Mouse (Mus musculus) Muller cell, postnatal 12 days (primary cell): ENCODE data around the gene Atp1b2.

Experiments used
- DNase-seq: peaks from one replicate; pipeline ENCODE4 v3.0.0-alpha.2; 2015; ENCODE audit errors: inconsistent ontology term

Gene Atp1b2

DNA sequence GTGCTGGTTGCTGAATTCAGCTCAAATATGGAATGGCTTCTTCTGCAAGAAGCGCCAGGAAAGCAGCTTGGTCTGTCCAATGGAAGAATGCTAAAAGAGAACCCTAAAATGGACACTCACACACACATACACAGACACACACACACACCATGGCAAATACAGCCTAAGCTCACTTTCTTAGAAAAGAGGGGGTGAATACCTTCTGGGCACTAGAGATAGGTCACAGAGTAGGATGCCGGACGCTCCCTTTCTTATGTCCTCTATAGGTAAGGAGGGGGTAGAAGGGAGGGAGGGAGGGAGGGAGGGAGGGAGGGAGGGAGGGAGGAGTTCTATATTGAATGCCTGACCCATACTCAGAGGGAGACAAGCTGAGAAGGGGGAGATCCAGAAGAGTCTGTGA lies 2.8 kb upstream of the Atp1b2 start:
- no peak for DNase-seq

DNA sequence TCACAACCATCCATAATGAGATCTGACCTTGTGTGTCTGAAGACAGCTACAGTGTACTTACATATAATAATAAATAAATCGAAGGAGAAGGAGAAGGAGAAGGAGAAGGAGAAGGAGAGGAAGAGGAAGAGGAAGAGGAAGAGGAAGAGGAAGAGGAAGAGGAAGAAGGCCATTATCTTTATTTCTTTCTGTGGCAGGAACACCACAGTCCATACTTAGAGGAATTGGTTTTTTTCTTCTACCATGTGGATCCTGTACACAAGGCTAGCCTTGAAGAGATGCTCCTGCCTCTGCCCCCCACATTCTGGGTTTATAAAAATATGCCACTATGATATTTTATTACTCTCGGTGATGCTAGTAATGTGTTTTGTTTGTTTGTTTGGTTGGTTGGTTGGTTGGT lies 1.1 kb upstream of the Atp1b2 start:
- no peak for DNase-seq

DNA sequence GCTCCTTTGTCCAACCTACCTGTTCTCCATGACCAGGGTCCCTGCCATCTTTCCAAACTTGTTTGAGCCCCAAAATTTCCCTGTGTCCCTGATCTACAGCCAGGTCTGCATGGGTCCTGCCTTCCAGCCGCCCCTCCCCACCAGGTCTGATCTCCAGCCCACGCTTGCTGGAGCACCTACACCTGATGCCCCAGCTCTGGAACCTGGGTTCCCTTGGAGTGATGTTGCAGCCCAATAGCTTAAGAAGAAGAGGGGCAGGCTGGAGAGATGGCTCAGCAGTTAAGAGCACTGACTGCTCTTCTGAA lies 701 bp upstream of the Atp1b2 start:
- no peak for DNase-seq

DNA sequence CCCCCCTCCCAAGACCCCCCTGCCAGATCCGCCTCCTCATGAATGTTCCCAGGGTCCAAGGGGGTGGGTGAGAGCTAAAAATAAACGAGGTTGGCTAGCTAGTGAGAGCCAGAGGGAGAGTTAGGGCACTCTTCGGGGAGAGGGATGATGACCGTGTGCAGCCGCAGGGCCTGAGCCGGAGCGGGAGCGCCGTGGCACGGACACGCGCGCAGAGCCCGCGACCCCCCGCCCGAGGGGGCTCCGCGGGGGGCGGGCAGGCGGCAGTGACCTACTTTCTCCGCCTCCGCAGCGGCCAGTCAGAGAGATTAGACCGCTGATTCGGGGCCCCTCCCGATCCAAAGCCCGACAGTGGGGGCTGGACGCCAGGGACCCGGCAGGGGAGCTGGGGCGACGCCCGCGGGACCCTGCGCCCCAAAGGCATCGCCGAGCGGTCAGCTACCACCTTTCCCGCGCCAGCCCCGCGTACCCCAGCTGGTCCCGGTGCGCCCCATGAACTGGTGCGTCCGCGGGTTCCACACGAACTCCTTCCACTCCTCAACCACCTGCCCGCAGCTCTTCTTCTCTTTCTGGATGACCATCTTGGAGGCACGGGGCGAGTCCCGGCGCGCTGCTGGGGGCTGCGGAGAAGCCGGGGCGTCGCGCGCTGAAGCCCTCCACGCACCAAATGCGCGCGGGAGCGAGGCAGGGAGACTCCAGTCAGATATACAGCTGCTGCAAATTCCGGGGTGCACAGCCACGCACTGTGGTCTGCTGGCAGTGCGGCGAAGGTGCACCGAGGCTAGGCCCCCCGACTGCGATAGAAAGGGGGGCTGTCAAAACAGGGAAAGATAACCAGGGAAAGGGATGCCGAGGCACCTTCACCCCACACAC lies 712 bp downstream of the Atp1b2 start:
- peak; percentile 43 for DNase-seq

DNA sequence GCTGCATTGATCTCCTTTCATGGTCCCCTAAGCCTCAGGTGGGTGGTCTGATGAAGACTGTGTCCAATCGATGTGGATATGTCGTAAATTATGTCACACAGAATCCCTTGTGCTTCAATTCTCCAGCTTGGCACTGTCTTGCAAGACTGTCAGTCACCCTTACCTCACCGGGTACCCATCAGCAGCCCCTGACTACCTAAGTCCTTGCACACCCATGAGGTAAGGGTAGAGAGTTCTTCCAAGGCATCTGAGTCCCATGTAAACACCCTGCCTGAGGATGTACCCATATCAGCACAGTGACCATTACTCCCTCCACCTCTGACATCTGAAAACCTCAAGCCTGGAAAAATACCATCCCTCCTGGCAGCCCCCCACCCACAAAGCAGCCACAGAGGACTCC lies 1.4 kb downstream of the Atp1b2 start:
- DNase-seq, result no peak

DNA sequence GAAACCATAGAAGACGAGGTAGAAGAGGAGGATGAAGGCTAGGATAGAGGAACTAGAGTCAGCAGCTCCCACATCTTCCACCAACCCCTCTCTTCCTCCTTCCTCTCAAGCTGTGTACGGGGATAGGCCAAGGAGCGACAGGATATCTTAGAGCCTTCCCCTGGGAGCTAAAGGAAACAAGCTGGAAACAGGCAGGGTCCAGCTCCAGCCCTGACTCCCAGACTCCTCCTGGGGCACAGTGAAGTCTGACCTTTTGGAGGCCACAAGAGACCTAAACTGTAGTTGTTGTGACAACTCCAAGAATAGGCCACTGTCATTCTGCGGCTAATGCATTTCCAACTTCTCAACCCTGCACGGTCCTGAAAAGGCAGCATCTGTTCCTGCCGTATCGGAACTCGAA lies 2.2 kb downstream of the Atp1b2 start:
- DNase-seq, result no peak

DNA sequence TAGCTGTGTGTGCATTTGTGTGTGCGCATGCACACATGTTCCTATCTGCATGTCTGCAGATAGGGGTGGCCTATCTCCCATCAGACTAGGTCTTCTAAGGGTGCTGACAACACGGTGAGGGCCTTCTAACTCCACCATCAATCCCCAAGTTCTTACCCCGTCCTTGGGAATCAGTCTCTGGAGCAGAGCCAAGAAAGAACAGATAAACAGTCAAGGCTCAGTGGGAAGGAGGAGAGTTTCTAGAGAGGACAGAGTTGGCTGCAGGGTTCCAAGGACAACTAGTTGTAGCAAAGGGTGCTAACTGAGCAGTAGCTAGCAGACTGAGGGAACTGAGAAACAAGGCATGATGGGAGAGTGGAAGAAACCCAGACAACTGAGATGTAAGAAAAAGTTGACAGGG lies 4.0 kb downstream of the Atp1b2 start:
- DNase-seq, result no peak

DNA sequence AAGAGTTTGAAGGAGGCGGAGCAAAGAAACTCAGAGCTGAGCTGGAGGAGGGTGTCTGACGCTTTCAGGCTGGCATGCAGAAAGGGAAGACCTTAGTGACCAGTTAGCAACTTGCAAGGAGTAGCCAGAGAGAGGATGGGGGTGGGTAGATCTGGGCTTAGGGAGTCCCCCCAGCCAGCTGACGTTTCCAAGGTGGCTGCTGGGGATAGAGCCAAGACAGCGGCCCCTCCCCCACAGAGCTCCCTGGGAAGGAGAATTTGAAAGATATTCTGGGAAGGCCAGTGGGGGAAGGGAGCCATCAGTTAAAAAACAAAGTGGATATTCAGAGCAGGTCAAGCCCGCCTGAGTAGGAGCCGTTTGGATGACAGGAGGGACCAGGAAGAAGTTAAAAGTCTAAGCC lies 5.6 kb downstream of the Atp1b2 start:
- peak; percentile 31 for DNase-seq

DNA sequence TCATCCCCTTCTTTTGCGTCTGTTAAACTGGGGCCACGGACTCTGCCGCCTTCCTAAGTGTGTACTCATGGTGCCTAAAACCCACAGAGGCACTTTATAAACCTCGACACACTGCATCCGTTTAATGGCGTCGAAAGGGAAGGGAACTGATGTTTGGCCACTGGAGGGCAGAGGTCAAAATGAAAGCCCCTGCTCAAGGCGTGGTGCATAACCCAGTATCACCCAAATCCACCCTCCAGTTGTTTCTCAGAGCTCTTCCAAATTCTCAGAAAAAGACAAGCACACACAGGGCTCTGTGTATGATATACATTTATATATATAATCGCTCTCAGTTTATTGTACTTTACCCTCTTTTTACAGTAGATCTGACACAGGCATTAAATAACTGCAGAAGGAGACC lies 6.3 kb downstream of the Atp1b2 start:
- DNase-seq, result no peak

DNA sequence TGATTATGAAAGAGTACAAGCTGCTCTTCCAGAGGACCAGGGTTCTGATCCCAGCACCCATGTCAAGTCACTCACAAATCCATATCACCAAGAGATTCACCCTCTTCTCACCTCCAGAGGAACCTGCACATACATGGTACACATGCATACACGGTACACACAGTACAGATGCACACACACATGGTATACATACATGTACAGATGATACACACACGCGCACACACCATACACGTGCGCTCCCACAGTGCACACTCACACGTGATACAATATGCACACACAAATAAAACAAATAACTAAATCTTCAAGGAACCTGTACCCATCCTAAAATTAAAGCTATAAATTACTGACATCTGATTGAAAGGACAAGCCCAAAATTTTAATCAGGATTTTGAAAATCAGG lies 10.9 kb downstream of the Atp1b2 start:
- no peak for DNase-seq

DNA sequence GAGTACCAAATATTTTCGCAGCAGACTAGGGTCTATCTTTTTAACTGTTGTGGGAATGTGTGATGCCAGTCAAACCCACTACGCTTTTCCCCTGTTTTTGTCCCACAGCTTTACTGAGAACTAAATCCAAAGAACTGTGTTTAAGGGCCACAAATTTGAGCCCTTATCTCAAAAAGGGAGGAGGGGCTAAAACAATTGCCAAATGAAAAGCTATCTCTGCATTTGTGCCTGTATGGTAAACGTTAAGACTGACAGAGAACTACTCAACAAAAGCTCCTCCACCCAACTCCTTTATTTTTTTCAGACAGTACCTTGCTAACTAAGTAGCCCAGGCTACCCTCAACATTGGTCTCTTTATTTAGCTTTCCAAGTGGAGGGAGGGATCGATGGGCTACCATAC lies 12.9 kb downstream of the Atp1b2 start:
- DNase-seq, result no peak

DNA sequence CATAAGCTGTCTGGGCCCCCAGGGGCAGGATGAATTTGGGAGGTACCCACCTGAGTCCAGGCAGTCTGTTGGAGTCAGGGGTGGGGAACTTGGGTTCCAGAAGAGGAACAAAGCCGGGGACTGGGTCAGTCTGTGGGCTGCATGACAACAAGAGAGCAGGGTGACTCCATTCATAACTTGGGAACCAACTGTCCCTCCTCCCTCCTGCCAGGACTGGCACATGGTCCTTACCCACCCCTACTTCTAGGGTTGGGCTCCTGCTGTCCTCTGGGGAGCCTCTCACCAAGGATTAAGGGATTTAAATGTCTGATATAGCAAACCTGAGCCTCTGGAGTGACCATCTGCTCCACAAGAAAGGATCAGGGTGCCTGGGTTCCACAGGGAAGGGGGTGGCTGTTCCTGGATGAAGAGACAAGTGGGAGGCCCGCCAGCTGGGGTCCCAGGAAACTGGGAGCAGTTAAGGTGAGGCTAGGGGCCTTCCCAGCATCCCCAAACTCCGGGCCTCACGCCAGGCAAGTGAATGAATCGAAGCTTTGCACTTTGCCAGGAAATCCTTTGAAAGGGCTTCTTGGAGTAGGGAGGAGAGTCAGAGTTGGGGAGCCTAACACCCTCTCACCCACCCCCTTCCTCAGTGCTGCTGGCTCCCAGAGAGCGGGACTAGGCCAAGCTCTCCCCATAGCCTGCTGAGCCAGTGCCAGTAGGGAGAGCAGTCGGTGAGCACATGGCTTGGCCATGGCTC lies 13.7 kb downstream of the Atp1b2 start:
- DNase-seq, result peak; percentile 30

DNA sequence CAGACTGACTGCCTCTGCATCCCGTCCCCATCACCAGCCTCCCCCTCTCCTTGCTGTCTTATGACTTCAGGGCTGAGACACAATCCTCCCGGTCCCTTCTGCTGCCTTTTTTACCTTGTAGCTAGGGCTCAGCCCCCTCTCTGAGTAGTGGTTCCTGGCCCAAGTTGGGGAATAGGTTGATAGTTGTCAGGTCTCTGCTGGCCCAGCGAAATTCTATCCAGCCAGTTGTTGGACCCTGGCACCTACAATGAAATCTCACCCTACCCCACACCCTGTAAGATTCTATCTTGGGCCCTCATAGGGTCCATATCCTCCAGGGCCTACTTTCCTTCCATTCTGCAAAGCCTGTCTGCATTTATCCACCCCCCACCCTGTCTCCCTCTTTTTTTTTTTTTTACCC lies 14.3 kb downstream of the Atp1b2 start:
- DNase-seq, result no peak

DNA sequence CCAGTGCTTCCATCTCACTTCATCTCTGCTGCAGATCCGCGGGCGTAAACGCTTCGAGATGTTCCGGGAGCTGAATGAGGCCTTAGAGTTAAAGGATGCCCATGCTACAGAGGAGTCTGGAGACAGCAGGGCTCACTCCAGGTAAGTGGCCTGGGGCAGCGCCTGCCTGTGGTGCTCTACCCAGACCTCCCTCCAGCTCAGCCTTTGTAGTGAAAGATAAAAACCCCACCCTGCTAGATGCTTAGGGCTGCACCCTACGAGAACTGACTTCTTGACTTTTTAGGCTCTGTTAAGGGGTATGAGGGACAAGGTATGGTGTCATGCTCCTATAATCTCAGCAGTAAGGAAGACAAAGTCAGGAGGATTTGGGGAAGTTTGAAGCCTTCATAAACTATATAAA lies 15.1 kb downstream of the Atp1b2 start:
- no peak for DNase-seq

DNA sequence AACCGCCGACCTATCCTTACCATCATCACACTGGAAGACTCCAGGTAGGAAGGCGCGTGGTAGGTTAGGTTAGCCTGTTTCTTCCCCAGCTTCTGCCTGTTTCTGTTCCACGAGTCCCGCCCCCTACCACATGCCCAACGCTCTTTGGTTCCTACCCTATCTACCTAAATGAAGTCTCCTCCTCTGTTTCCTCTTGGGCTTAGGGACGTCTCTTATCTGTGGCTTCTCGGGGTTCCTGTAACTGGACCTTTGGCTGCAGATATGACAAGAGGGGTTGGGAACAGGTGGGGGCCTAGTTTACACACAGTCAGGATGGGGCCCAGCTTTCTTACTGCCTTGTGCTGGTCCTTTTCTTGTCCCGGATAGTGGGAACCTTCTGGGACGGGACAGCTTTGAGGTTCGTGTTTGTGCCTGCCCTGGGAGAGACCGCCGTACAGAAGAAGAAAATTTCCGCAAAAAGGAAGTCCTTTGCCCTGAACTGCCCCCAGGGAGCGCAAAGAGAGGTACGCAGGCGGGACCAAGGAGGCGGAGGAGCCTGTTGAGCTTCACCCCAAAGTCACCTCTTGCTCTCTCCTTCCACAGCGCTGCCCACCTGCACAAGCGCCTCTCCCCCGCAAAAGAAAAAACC lies 16.4 kb downstream of the Atp1b2 start:
- no peak for DNase-seq

DNA sequence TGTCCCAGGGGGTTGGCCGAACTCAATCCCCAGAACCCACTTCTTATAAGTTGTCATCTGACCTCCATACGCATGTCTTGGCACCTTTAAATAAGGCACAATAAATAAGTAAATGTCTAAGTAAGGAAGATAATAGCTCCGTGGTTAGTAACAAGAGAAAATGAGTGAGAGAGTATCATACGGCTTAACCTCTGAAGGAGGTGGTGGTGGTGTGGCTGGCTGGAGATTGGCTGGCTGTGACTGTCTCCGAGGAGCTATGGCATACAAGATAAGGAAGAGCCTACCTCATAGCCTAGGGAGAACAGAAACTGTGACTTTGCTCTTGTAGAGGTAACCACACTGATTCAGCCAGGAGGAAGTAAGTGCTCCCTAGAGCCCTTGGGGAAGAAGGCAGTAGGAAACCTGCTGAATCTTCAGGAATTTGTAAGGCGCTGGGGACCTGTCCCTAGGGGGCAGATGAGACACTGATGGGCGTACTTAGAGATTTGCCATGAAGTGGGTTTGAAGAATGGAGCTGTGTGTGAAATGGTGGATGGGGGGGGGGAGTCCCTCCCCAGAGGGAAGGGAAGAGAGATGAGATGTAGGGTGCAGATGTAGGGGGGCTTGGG lies 19.9 kb downstream of the Atp1b2 start:
- no peak for DNase-seq

DNA sequence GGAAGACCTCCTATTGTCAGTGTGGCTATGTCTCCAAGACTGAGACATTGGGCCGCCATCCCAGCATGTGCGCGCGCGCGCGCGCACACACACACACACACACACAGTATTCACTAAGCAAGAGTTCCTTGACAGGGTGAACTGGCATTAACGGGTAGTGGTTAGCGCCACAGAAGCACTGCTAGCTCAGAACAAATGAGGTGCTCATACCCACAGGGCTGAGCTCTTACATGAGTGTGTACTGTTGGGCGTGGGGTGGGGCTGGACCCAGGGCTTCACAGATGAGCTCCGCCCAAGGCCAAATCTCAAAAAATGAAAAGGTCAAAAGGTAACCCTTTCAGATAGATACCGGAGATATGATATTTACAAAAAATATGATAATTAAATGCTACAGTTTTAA lies 20.8 kb downstream of the Atp1b2 start:
- no peak for DNase-seq

DNA sequence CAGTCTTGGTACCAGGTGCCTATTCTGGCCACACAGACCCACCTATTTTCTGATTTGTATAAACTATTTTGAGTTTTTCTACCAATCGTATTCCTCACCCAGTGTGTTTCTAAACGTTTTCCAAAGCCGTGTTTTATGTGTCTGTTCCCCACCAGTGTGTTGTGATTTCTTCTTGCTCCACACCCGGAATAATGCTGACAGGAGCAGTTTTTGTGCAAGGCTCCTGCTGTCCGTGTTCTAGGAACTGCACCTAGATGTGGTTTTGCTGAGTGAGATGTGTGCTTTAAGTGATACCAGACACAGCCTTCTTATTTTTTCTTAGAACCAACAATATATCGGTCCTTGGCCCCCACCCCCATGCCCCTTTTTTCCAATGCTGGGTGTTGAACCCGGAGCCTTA lies 21.7 kb downstream of the Atp1b2 start:
- DNase-seq, result no peak

DNA sequence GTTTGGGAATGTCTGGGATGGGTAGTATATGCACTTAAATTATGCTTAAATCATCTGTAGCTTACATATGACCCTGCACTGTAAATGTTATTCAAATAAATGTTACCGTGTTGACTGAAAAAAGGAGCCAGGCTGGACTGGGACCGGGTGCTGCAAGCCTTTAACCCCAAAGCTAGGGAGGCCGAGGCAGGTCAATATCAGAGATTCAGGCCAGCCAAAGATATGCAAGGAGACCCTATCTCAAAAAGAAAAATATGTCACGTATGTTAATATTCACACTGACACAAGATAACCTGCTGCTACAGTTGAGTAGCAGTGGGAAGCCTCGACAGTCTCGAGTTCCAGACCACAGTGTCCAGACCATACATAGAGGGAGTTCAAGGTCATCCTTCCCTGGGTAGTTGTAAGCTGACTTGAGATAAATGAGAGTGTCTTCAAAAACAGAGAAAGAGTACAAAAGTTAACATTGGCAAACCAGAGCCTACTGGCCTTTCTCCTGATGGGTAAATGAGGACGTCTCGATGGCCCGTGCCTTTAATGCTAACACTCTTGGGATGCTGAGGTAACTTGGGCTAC lies 23.4 kb downstream of the Atp1b2 start:
- no peak for DNase-seq

DNA sequence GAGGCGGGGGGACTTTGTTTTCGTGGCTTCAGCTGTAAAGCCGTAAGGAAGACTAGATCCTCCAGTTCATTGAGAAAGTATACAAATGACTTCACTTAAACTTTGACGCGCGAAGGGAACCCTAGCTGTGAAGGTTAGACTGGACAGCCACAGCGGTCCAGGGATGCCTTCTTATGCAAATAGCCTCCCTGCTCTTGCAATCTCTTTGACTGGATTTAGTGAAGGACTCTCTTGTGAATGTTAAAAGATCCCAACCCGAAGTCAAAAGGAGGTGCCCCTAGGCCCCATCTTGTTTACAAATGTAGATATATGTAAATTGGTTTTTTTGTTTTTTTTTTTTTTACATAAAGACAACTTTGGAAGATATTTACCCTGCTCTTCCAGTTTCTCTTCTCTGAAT lies 23.9 kb downstream of the Atp1b2 start:
- DNase-seq, result no peak

DNA sequence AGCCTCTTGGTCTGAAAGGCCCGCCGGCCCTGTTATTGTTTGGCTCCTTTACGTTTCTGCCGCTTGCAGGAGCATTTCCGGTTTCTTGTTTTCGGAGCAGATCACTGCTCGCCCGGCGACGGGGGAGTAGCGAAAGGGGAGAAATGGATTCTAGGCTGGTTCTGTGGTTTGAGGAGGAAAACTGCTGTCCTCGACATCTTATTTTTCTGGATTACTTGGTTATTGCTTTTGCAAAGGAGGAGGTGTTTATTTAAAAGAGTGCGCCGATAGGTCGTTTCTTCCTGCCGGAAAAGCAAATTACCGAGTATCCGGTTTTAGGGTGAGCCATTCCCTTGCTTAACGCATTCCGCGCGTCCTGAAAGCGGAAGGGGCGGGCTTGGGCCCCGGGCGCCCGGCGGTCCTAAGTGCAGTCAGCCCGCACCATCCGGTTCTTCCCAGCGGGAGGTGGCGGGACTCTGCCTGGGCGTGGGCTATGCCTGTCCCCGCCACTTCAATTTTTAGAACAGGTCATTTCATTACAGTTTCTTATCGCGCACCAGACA lies 24.5 kb downstream of the Atp1b2 start:
- DNase-seq, result peak; percentile 97

DNA sequence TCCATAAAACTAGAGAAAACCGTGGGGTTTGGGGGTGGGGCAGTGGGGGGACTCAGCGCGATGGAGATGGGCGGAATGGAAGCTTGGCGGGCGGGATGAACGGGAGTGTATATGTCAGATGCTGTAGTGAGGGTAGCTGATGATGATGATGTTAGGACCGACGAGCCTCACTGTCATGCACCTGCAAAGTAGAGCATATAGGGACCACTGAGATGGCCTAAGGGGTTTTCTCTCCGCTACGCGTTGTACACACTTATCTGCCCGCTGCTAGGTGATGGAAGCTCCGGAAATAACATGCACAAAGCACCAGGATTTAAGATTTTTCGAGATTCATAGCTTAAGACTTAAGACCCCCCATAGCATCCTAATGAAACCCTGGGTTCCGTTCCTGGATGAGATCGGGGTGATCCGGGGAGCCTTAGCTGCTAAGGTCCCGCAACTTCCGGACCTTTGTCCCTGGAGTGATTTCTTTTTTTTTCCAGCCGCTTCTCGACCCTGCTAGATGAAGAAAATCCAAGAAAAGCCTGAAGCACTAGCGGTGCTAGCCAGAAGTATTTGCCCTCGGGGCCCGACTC lies 25.1 kb downstream of the Atp1b2 start:
- DNase-seq, result no peak
